Mouse (Mus musculus) heart, embryonic 16.5 days (tissue): ENCODE measurements around the gene Pprc1. TPM values are rescaled to one million over a fixed set of nuclear protein-coding genes. Genes with fewer than 3 reads are reported as not detected.

ENCODE experiments used
- ATAC-seq: fragments of 200-750 bp; cut with Nextera tagmentation; replicated peaks from 2 replicates; pipeline ENCODE4 v1.8.0; 2017; ENCODE audit warnings: moderate number of reproducible peaks; ENCODE audit not compliant: insufficient read depth, low FRiP score; ENCODE audit errors: extremely low read depth
- H3K27ac ChIP-seq: fragments of 300-500 bp; sonication (generic); 2 replicates; pipeline ENCODE4 v1.5.1; 2014; ENCODE audit warnings: mild to moderate bottlenecking, low read length, control low read depth, moderate library complexity
- H3K27me3 ChIP-seq: fragments of 300-500 bp; sonication (generic); 2 replicates; pipeline ENCODE4 v1.6.1; 2014; ENCODE audit warnings: low read length, mixed read lengths; ENCODE audit not compliant: control insufficient read depth, insufficient read depth
- H3K36me3 ChIP-seq: fragments of 300-500 bp; sonication (generic); 2 replicates; pipeline ENCODE4 v1.6.1; 2014; ENCODE audit not compliant: control insufficient read depth, insufficient read depth
- H3K4me1 ChIP-seq: fragments of 300-500 bp; sonication (generic); 2 replicates; pipeline ENCODE4 v1.6.1; 2014; ENCODE audit warnings: low read length, mixed read lengths; ENCODE audit not compliant: control insufficient read depth, insufficient read depth
- H3K4me2 ChIP-seq: fragments of 300-500 bp; sonication (generic); 2 replicates; pipeline ENCODE4 v1.6.1; 2014; ENCODE audit warnings: low read depth, mild to moderate bottlenecking, control low read depth, low read length
- H3K4me3 ChIP-seq: fragments of 300-500 bp; sonication (generic); 2 replicates; pipeline ENCODE4 v1.5.1; 2014; ENCODE audit warnings: mild to moderate bottlenecking, control low read depth, low read length
- H3K9ac ChIP-seq: fragments of 300-500 bp; sonication (generic); 2 replicates; pipeline ENCODE4 v1.6.1; 2014; ENCODE audit warnings: low read length, control low read depth
- H3K9me3 ChIP-seq: fragments of 300-500 bp; sonication (generic); replicated peaks from 2 replicates; pipeline ENCODE4 v1.6.1; 2016; ENCODE audit warnings: low read length; ENCODE audit not compliant: control insufficient read depth
- WGBS: fragments of 180-500 bp; shearing (Covaris S2); extraction: QIAGEN DNeasy Blood & Tissue Kit; methylation state at CpG from one replicate; pipeline ENCODE4 v1.1.7; 2014; 5-methylcytosine and 5-hydroxymethylcytosine counted together
- polyA plus RNA-seq: library from polyadenylated mRNA; unstranded; fragments of >200 nt; fragmentation: Nextera tagmentation; extraction: Ambion mirVana; gene quantifications from 2 replicates; pipeline ENCODE4 v1.2.1, GENCODE M21; 2015

Gene Pprc1
- polyA plus RNA-seq, 1 experiment from 2014 or later, result 19.3 TPM

- Histone ChIP-seq H3K4me1 (no peaks in the 10 kb centered on the region), H3K4me2 (no peak overlapping the region), H3K27me3 (no peaks in the 10 kb centered on the region), H3K9ac (no peak overlapping the region), H3K4me3 (no peak overlapping the region), H3K36me3 (no peaks in the 10 kb centered on the region), H3K9me3 (no peaks in the 10 kb centered on the region), H3K27ac (no peak overlapping the region)
- 80% methylated on average over 2 of the region's 2 CpGs for WGBS
- no peak for ATAC-seq
Measured at GRCm38 (mm10) chr19:46110214-46110613, 65.5 kb downstream of the Pprc1 start.

DNA sequence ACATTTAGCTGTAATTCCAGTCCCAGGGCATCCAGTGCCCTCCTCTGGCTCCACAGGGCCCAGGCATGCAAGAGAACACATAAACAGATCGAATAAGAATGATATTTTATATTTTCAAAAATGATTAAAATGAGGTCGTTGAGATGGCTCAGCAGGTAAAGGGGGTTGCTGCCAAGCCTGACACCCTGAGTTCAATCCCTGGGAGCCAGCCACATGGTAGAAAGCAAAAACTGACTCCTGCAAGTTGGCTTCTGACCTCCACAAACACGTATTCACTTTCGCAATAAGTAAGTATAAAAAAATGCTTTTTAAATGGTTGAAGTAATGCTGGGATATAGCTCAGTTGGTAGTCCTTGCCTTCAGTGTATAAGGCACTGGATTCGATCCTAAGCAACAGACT is 66.1 kb downstream of the Pprc1 start:
- Histone ChIP-seq H3K9ac (no peak overlapping the region), H3K27ac (no peak overlapping the region), H3K4me1 (no peaks in the 10 kb centered on the region), H3K9me3 (no peaks in the 10 kb centered on the region), H3K4me3 (no peak overlapping the region), H3K27me3 (no peaks in the 10 kb centered on the region), H3K4me2 (no peak overlapping the region), H3K36me3 (no peaks in the 10 kb centered on the region)
- ATAC-seq, result no peak
- WGBS, result 80% methylated on average over 5 of the region's 5 CpGs

DNA sequence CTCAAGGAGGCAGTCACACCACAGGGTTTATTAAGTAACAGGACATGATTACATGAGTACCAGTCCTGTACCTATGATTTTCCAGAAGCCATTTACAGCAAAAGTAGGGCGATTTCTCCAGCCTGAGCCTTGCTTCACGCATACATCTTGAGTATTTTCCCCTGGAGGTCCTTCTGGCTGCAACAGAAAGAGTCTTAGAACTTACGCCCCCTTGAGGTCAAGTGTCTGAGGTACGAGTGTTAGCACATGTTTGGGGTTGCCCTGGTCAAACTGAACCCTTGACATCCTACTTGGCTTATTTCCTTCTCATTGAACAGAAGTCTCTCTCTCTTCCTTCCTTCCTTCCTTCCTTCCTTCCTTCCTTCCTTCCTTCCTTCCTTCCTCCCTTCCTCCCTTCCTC is 69.9 kb downstream of the Pprc1 start:
- no peak for ATAC-seq

DNA sequence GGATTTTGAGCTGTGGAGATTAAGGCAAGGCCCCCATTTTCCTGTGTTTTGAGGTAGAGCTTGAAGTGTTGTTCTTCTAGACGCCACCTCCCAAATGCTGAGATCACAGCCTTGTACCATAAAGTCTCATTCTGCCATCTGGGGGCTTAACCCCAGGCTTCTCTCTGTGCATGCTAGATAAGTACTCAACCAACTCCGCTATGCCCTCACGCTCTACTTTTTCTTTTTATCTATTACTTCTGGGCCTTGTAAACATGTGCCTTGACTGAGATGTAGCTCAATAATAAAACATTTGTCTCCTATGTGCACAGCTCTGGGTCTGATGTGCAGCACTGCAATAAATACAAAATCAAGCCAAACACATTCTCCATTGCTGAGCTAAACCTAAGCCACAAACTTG is 74.8 kb downstream of the Pprc1 start:
- H3K4me2 ChIP-seq, result no peak overlapping the region
- whole genome bisulfite sequencing, result 82% methylated on average over 3 of the region's 3 CpGs
- no peak for ATAC-seq

More for the DNA sequence above, 69.9 kb downstream of the Pprc1 start:
- H3K36me3 ChIP-seq, result no peaks in the 10 kb centered on the region
- H3K9me3 ChIP-seq, result no peaks in the 10 kb centered on the region
- H3K4me2 ChIP-seq, result no peak overlapping the region
- no peak overlapping the region for H3K27ac ChIP-seq
- H3K4me3 ChIP-seq, result no peak overlapping the region
- 43% methylated on average over 4 of the region's 4 CpGs for WGBS
- H3K9ac ChIP-seq, result no peak overlapping the region
- H3K27me3 ChIP-seq, result no peaks in the 10 kb centered on the region
- no peaks in the 10 kb centered on the region for H3K4me1 ChIP-seq

DNA sequence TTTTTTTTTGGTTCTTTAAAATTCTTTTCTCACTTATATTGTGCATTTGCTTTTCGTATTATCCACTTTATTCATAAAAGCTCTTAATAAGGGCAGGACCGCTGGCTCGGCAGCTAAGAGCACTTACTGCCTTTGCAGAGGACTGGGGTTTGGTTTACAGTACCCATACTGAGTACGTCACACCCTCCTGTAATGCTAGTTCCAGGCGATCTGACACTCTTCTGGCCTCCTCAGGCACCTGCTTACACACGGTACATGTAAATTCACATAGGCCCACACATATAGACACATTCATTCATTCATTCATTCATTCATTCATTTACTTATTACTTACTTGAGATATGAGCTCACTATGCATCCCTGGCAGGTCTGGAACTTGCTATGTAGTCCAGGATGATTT is 76.2 kb downstream of the Pprc1 start:
- H3K4me1 ChIP-seq, result no peaks in the 10 kb centered on the region
- no peak overlapping the region for H3K4me2 ChIP-seq
- no peaks in the 10 kb centered on the region; the same call in 1 of the 2 replicates for H3K27me3 ChIP-seq
- no peak overlapping the region for H3K27ac ChIP-seq
- ATAC-seq, result no peak
- no peak overlapping the region for H3K9ac ChIP-seq
- no peaks in the 10 kb centered on the region for H3K9me3 ChIP-seq
- 66% methylated on average over 6 of the region's 6 CpGs for WGBS
- H3K4me3 ChIP-seq, result no peak overlapping the region
- no peaks in the 10 kb centered on the region for H3K36me3 ChIP-seq

More for the DNA sequence above, 74.8 kb downstream of the Pprc1 start:
- Histone ChIP-seq H3K27ac (no peak overlapping the region), H3K36me3 (no peaks in the 10 kb centered on the region), H3K9me3 (no peaks in the 10 kb centered on the region), H3K27me3 (no peaks in the 10 kb centered on the region; the same call in 1 of the 2 replicates), H3K9ac (no peak overlapping the region), H3K4me1 (no peaks in the 10 kb centered on the region), H3K4me3 (no peak overlapping the region)

Other genes with a start within 250 kb of the Pprc1 start
- 16.6 and 17.9 TPM in 2 replicates for gene Kcnip2, start 228.8 kb upstream of the Pprc1 start, polyA plus RNA-seq
- gene Armh3, start 46.4 kb upstream of the Pprc1 start, polyA plus RNA-seq, result 14.8 and 15.3 TPM in 2 replicates
- 7.4 and 8.5 TPM in 2 replicates for gene Hps6, start 41.4 kb upstream of the Pprc1 start, polyA plus RNA-seq
- gene Ldb1, start 328 bp downstream of the Pprc1 start, polyA plus RNA-seq, result 68.0 and 81.9 TPM in 2 replicates
- gene Nolc1, start 31.0 kb downstream of the Pprc1 start, polyA plus RNA-seq, result 42.5 and 53.8 TPM in 2 replicates
- not detected in 2 replicates for gene Elovl3, start 87.0 kb downstream of the Pprc1 start, polyA plus RNA-seq
- gene Pitx3, start 103.4 kb downstream of the Pprc1 start, polyA plus RNA-seq, result 0.33 and 0.39 TPM in 2 replicates
- 36.1 and 42.7 TPM in 2 replicates for gene Gbf1, start 107.6 kb downstream of the Pprc1 start, polyA plus RNA-seq